Mouse (Mus musculus) forebrain, embryonic 15.5 days (tissue): Measurements from ENCODE around the gene D13Ertd608e. TPM values are rescaled to one million over a fixed set of nuclear protein-coding genes. Genes with fewer than 3 reads are reported as not detected.
"Not testable (repeated sequence)": the region's sequence is repeated elsewhere in the genome, so short reads cannot be mapped to it uniquely, and the experiment has no call there.

Experiments used
- ATAC-seq: fragments of 200-750 bp; cut with Nextera tagmentation; replicated peaks from 2 replicates; pipeline ENCODE4 v1.8.0; 2017; ENCODE audit warnings: mild to moderate bottlenecking, moderate TSS enrichment, moderate library complexity
- H3K27ac ChIP-seq: fragments of 300-500 bp; sonication (generic); replicated peaks from 2 replicates; pipeline ENCODE4 v1.5.1; 2015; ENCODE audit warnings: mild to moderate bottlenecking, inconsistent platforms
- H3K27me3 ChIP-seq: fragments of 300-500 bp; sonication (generic); 2 replicates; pipeline ENCODE4 v1.6.1; 2015; ENCODE audit warnings: inconsistent platforms
- H3K36me3 ChIP-seq: fragments of 300-500 bp; sonication (generic); 2 replicates; pipeline ENCODE4 v1.6.1; 2015; ENCODE audit warnings: mild to moderate bottlenecking, inconsistent platforms
- H3K4me1 ChIP-seq: fragments of 300-500 bp; sonication (generic); 2 replicates; pipeline ENCODE4 v1.6.1; 2015; ENCODE audit warnings: inconsistent platforms
- H3K4me2 ChIP-seq: fragments of 300-500 bp; sonication (generic); replicated peaks from 2 replicates; pipeline ENCODE4 v1.6.1; 2015; ENCODE audit warnings: mild to moderate bottlenecking, inconsistent platforms
- H3K4me3 ChIP-seq: fragments of 300-500 bp; sonication (generic); 2 replicates; pipeline ENCODE4 v1.5.1; 2015; ENCODE audit warnings: mild to moderate bottlenecking, inconsistent platforms
- H3K9ac ChIP-seq: fragments of 300-500 bp; sonication (generic); replicated peaks from 2 replicates; pipeline ENCODE4 v1.6.1; 2015; ENCODE audit warnings: mild to moderate bottlenecking, inconsistent platforms
- H3K9me3 ChIP-seq: fragments of 300-500 bp; sonication (generic); 2 replicates; pipeline ENCODE4 v1.6.1; 2016; ENCODE audit warnings: inconsistent platforms
- WGBS: fragments of 180-500 bp; shearing (Covaris S2); methylation state at CpG from one replicate; pipeline ENCODE4 v1.1.7; 2015; ENCODE audit warnings: mixed read lengths; 5-methylcytosine and 5-hydroxymethylcytosine counted together
- polyA plus RNA-seq: library from polyadenylated mRNA; unstranded; fragments of >200 nt; fragmentation: Nextera tagmentation; extraction: Ambion mirVana; gene quantifications from 2 replicates; pipeline ENCODE4 v1.2.1, GENCODE M21; 2015

Gene D13Ertd608e
- not detected in 2 replicates for polyA plus RNA-seq

DNA sequence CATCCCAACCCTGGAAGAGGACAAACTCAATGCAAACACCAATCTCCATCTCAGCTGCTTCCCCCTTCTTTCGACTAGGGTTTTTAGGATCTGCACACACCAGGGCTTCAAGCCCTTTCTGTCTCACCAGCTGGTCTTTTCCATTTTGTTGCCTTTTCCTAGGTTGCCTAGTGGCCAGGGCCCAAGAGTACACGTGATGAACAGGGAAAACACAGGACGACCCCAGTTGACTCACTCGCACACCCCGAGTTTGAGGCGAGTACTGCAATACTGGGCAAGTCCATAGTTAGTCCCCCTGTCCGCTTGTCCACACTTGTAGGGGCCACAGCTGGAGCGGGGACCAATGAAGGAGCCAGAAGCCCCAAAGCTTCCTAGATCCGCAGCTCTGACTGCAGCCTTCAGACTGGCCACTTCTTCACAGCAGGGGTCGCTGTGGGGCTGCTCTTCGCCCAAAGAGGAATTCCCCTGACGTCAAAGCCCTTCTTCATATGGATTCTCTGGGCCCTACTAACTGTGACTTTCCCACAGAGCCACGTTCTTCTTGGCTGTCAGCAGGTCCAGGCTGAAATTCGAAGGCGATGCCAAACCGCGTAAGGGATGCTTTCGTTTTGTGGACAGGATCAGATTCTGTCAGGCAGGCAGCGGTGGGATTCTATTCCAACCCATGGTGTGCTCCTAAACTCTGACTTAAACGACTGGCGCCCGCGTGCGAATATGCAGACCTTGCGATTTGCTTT lies at the start of gene D13Ertd608e:
Gene D13Ertd608e (plus strand): TSS at position 687 of the 737 bp plus-strand sequence.
- not testable (repeated sequence) for H3K27ac ChIP-seq, H3K4me1 ChIP-seq, H3K9me3 ChIP-seq, H3K9ac ChIP-seq, H3K27me3 ChIP-seq, H3K36me3 ChIP-seq
- WGBS: 20% methylated on average over 19 of the region's 25 CpGs
- H3K4me2 ChIP-seq: peak within 1 kb of the TSS; percentile 39
- peak; percentile 63 for ATAC-seq
- peak within 1 kb of the TSS; percentile 34 for H3K4me3 ChIP-seq

DNA sequence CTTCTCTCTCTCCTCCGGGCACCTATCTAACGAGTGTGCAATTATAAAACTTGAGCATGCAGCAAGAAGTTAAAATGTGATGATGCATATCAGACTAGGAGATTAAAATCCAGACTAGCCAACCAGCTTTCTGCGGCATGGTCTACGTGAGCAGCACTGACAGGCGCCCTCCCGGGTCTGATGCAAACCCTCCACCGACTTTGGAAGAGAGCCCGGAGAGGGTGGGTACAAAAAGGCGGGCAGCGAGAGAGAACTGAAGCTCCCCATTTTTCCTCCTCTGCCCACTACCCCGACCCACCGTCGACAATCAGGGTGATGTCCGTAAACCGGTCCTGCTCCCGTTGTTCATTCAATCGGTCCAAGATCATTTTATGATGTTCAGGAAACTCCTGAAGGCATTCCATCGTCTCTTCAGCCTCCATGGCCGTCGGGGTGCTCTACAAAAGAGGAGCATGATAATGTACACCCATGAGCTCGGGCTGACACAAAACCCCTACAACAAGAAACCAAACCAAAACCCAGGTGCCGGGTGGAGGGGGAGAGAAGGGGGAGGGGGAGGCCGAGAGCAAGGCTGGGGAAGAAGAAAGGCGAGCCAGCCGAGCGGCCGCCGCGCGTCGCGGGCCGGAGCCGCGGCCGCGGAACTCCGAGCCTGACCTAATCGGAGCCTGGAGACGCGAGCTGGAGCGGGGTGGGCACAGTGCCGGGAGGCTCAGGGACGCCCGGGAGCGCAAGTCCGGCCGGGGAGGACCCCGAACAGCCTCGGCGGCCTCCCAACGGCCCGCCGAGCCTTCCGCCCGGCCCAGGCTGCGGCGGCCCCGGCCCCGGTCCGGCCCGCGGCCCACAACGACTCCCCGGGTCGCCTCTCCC lies 45.7 kb upstream of the D13Ertd608e start:
- H3K4me1 ChIP-seq: peaks cover 33% of the 10 kb centered on the region
- peak overlapping the region; percentile 94 for H3K4me3 ChIP-seq
- H3K9ac ChIP-seq: peak overlapping the region; percentile 97
- H3K9me3 ChIP-seq: no peaks in the 10 kb centered on the region
- H3K4me2 ChIP-seq: peak overlapping the region; percentile 42
- H3K27me3 ChIP-seq: no peaks in the 10 kb centered on the region
- WGBS: under 1% methylated on average over 56 of the region's 66 CpGs
- peaks cover 24% of the 10 kb centered on the region for H3K36me3 ChIP-seq
- H3K27ac ChIP-seq: peak overlapping the region; percentile 97
- ATAC-seq: peak; percentile 69

DNA sequence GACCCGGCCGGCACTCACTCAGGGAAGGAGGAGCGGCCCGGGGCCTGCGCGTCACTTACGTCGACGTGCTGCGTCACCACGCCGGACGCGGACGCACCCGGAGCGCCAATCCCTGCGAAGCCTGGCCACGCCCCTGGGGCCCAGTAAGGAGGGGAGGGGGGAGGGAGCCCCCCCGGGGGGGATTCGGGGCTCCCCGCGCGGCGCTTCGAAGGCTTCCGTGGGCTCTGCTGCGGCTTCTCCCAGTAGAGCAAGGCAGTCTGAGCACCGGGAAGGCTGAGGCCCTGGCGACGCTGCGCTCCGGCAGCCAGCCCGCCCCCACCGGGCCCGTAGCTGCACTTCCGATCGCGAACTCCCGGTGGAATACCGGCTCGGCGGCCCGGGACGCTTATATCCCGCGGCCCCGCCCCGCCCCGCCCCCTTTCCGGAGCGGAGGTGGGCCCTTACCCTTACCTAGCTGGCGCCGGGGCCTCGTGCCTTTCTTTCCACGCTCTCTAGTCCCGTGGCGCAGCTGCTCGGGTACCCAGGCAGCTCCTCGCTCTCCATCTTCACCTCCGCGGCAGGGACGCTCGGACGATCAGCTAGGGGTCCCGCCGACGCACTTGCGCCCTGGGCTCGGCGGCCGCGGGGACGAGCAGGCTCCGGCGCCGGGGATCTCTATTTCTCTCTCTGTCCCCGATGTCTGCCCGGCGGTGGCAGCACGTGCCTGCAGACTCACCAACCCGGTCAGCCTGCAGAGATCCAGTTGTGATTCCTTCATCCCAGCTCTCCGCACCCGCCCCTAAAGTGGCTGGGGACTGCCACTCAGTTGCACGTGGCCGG lies 44.8 kb upstream of the D13Ertd608e start, which contains the start of gene Zfp131:
Gene Zfp131 (minus strand): TSS at position 129 of the 819 bp plus-strand sequence.
- Histone ChIP-seq H3K27me3 (no peaks in the 10 kb centered on the region), H3K9me3 (no peaks in the 10 kb centered on the region), H3K27ac (peak within 1 kb of the TSS; percentile 97), H3K4me1 (peaks cover 31% of the 10 kb centered on the region), H3K9ac (peak within 1 kb of the TSS; percentile 97), H3K4me2 (peak within 1 kb of the TSS; percentile 56), H3K36me3 (peaks cover 17% of the 10 kb centered on the region), H3K4me3 (peak within 1 kb of the TSS; percentile 94)
- under 1% methylated on average over 83 of the region's 86 CpGs for WGBS
- peak; percentile 97 for ATAC-seq

DNA sequence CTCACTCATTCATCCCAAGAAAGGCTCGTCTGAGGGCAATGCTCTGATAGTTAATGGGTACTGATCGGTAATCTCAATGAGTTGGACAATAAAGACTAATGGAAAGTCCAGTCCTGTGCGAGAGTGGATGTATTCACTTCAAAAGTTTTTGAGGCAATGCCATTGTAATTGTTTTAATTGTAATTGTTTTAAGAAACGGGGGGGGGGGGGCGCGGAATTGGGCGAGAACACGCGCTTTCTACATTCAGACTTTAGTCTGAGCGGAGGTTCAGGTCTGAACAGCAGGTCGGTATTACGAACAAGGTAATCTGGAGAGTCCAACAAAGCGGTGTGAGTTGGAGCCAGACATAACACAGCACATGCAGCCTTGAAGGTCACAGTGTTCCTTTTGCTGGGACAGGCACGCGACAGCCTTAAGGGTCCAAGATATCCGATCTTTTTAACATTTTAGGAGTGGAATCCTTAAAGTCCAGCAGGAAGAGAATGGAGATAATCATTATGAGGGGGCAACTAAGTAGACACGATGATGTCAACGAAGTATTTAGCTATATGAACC lies 44.1 kb upstream of the D13Ertd608e start:
- Histone ChIP-seq H3K9ac (peak overlapping the region; percentile 97), H3K36me3 (peaks cover 13% of the 10 kb centered on the region), H3K27me3 (no peaks in the 10 kb centered on the region), H3K4me1 (peaks cover 27% of the 10 kb centered on the region), H3K4me3 (peak overlapping the region; percentile 94), H3K9me3 (no peaks in the 10 kb centered on the region), H3K4me2 (peak overlapping the region; percentile 56), H3K27ac (peak overlapping the region; percentile 97)
- 5% methylated on average over 18 of the region's 18 CpGs for WGBS
- no peak for ATAC-seq

DNA sequence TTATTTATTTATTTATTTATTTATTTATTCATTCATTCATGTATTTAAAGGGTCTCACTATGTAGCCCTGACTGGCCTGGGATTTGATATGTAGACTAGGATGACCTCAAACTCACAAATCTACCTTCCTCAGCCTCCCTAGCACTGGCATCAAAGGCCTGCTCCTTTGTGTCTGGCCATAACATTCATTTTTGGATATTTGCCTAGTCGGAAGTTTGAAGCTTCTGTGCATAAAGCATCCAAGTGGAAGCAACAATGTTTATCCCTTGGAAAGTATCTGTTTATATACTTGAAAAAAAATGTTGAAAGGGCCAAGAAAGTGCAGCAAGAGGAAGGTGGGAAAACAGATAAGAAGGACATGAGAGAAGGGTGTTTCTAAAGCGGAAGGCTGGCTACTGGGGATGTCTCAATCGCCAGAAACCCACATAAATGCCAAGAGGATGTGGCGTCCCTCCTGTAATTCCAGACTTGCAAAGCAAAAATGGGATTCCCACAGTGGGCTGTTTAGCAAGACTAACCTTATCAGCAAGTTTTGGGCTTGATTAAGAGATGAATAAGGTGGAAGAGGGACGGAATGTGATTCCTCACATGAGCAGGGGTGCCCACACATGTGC lies 42.9 kb upstream of the D13Ertd608e start:
- no peak overlapping the region for H3K9ac ChIP-seq
- H3K27me3 ChIP-seq: no peaks in the 10 kb centered on the region
- no peaks in the 10 kb centered on the region for H3K9me3 ChIP-seq
- H3K36me3 ChIP-seq: peaks cover 4% of the 10 kb centered on the region; the same call in 1 of the 2 replicates
- H3K27ac ChIP-seq: no peak overlapping the region
- H3K4me3 ChIP-seq: no peak overlapping the region
- no peak overlapping the region for H3K4me2 ChIP-seq
- peaks cover 20% of the 10 kb centered on the region for H3K4me1 ChIP-seq
- no peak for ATAC-seq
- WGBS: 78% methylated on average over 5 of the region's 5 CpGs

DNA sequence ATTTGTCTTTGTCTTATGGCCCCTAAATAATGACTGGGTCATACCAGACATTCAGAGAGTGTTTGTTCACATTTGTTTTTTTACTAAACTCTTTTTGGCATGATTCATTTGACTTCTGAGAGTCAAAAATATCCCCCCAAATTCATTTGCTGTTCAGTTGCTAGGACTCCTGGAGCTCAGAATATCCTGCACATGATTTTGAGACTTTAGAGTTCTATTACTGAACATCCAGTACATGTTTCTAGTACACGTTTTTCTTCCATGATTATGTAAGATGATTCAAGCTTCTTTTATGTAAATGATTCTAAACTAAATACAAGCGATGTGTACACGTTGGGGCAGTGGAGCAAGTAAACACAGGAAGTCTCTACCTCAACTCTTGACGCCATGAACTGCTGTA lies 38.1 kb upstream of the D13Ertd608e start:
- ATAC-seq: no peak
- no peak overlapping the region for H3K4me2 ChIP-seq
- 79% methylated on average over 4 of the region's 4 CpGs for whole genome bisulfite sequencing

DNA sequence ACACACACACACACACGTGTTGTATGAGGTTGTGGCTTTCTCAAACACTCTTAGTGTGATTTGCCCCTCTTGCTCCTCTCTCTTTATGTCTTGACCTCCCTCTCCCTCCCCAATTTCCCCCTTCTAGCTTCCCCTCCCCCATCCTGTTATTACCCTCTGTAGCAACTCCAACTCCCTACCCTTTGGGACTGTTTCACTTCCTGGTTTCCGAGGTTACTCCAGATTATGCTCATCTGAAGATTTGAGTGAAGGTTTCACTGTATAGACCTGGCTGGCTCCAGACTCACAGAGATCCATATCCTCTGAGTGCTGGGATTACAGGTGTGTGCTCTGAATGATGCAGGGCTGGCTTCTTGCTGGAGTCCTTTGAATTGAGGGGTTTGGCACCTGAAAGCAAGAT lies 26.9 kb upstream of the D13Ertd608e start:
- no peak overlapping the region for H3K9ac ChIP-seq
- ATAC-seq: no peak
- WGBS: 87% methylated on average over 2 of the region's 2 CpGs

More for the DNA sequence above, 38.1 kb upstream of the D13Ertd608e start:
- no peak overlapping the region for H3K27ac ChIP-seq
- H3K36me3 ChIP-seq: no peaks in the 10 kb centered on the region
- H3K9ac ChIP-seq: no peak overlapping the region
- no peak overlapping the region for H3K4me3 ChIP-seq
- H3K4me1 ChIP-seq: no peaks in the 10 kb centered on the region
- H3K9me3 ChIP-seq: no peaks in the 10 kb centered on the region
- H3K27me3 ChIP-seq: no peaks in the 10 kb centered on the region

DNA sequence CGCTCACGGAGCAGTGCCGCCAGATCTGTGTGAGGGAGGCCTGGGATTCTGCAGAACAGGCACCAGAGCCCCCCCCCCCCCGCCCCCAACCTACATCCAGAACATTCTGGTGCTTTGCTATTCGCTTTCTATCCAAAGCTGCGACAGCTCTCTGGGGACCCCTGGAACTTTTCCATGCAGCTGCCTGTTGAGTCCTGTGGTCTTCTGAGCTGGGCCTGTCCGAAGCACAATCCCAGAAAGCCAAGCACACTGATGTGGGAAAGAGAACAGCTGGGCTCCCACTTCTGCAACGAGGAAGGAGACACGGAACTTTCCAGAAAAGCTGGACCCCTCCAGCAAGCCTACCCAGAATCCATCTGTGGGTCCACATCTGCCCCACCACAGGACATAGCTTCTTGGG lies 25.8 kb upstream of the D13Ertd608e start:
- Histone ChIP-seq H3K36me3 (no peaks in the 10 kb centered on the region), H3K9ac (no peak overlapping the region), H3K4me1 (no peaks in the 10 kb centered on the region), H3K9me3 (no peaks in the 10 kb centered on the region), H3K4me2 (no peak overlapping the region), H3K27ac (no peak overlapping the region), H3K27me3 (no peaks in the 10 kb centered on the region), H3K4me3 (no peak overlapping the region)
- WGBS: 86% methylated on average over 9 of the region's 9 CpGs
- ATAC-seq: no peak

More for the DNA sequence above, 26.9 kb upstream of the D13Ertd608e start:
- Histone ChIP-seq H3K36me3 (no peaks in the 10 kb centered on the region), H3K4me1 (no peaks in the 10 kb centered on the region), H3K27ac (no peak overlapping the region), H3K9me3 (no peaks in the 10 kb centered on the region), H3K27me3 (no peaks in the 10 kb centered on the region), H3K4me2 (no peak overlapping the region), H3K4me3 (no peak overlapping the region)

DNA sequence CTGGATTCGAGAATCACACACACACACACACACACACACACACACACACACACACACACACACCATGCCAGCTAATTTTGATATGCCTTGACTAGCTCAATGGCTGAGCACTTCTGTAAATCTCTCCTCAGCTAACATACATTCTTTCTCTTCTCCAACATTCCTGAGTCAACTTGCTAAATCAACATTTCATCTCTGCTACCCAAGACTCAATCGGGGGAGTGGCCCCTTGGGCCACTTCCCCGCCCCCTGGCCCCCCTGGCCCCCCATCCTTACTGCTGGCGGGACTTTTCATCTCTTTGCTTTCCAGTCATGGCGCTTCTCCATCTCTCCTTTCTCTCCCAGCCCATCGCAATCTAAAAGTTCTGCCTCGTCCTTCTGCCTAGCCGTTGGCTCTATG lies 19.0 kb upstream of the D13Ertd608e start:
- no peak for ATAC-seq
- Histone ChIP-seq H3K9ac (no peak overlapping the region), H3K27ac (no peak overlapping the region), H3K4me1 (no peaks in the 10 kb centered on the region), H3K9me3 (no peaks in the 10 kb centered on the region), H3K4me2 (no peak overlapping the region), H3K36me3 (no peaks in the 10 kb centered on the region), H3K4me3 (no peak overlapping the region), H3K27me3 (no peaks in the 10 kb centered on the region)
- WGBS: 59% methylated on average over 8 of the region's 8 CpGs

DNA sequence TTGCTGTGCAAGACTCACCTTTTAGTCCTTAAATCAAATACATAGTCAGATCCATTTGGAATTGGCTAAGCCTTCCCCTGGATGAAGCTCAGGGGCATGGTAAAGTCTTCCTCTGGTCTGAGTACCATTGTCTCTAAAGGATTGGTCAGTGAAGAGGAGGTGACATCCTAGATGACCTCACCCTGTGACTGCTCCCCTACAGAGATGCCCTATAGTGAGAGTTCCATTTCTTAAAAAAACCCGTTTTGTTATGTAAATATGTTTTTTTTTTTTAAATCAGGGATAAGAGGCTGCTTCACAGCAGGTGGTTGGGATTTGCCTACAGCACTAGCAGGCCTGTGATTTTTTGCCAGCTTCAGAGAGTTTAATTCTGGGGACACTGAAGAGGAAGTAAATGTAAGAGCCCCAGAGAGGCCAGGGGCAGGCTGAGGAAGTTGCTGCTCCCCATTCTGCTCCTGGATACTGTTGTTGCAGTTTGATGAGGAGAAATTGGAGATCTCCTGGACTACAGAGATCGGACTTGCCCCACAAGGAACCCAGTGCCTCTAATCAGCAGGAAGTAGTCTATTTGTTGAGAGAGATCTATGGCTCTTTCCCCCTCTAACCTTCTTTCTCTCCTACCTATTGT lies 18.1 kb upstream of the D13Ertd608e start:
- Histone ChIP-seq H3K4me1 (no peaks in the 10 kb centered on the region), H3K27me3 (no peaks in the 10 kb centered on the region), H3K9ac (no peak overlapping the region), H3K4me3 (no peak overlapping the region), H3K27ac (no peak overlapping the region), H3K4me2 (no peak overlapping the region), H3K9me3 (no peaks in the 10 kb centered on the region), H3K36me3 (no peaks in the 10 kb centered on the region)
- no peak for ATAC-seq
- WGBS: 8% methylated on average over 2 of the region's 2 CpGs

DNA sequence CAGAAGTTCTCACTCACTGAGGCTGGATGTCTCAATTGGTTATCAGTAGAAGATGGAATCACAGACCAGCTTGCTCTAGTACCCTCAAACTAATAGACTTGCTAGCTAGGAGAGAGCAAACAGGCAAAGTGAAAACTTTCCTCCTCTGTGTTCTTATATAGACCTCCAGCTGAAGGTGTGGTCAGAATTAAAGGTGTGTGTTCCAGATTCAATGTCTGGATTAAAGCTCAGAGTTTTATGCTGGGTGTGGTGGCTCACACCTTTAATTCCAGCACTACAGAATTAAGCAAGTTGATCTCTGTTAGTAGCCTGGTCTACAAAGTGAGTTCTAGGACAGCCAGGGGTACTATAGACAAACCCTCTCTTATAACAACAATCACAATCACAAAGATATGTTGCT lies 5.7 kb upstream of the D13Ertd608e start, which contains the start of gene AF067063:
Gene AF067063 (minus strand): TSS at position 101 of the 400 bp plus-strand sequence.
- not testable (repeated sequence) for H3K36me3 ChIP-seq, H3K27ac ChIP-seq, H3K9me3 ChIP-seq, H3K4me2 ChIP-seq, ATAC-seq, H3K27me3 ChIP-seq, H3K4me3 ChIP-seq, H3K4me1 ChIP-seq, H3K9ac ChIP-seq
